Mouse (Mus musculus): ENCODE measurements around the gene Fxyd7. TPM values are rescaled to one million over a fixed set of nuclear protein-coding genes. Genes with fewer than 3 reads are reported as not detected.
A peak's percentile ranks its signal among the peaks of the same experiment; 100 is the strongest.

Gene Fxyd7
- polyA plus RNA-seq, 1 experiment from 2014 or later, result 20.0 TPM

GRCm38 (mm10) chr7:31073546-31073945 lies 22.3 kb upstream of the Fxyd7 start:
- H3K27ac ChIP-seq, result no peak overlapping the region
- H3K4me1 ChIP-seq, result peaks cover 27% of the 10 kb centered on the region
- H3K27me3 ChIP-seq, result no peaks in the 10 kb centered on the region
- no peaks in the 10 kb centered on the region for H3K9me3 ChIP-seq
- no peak overlapping the region for H3K4me2 ChIP-seq (replicated peaks)
- no peak for ATAC-seq (ENCODE audit: low FRiP score, low read depth)
- H3K36me3 ChIP-seq, result no peaks in the 10 kb centered on the region
- H3K4me3 ChIP-seq, result no peak overlapping the region
- H3K9ac ChIP-seq, result no peak overlapping the region

GRCm38 (mm10) chr7:31072326-31072725 lies 21.1 kb upstream of the Fxyd7 start:
- H3K27ac ChIP-seq, result no peak overlapping the region
- ATAC-seq (ENCODE audit: low FRiP score, low read depth), result no peak

GRCm38 (mm10) chr7:31070324-31070723 lies 19.1 kb upstream of the Fxyd7 start:
- ATAC-seq (ENCODE audit: low FRiP score, low read depth), result no peak
- no peak overlapping the region for H3K27ac ChIP-seq
- no peaks in the 10 kb centered on the region for H3K36me3 ChIP-seq
- no peaks in the 10 kb centered on the region for H3K27me3 ChIP-seq
- no peak overlapping the region for H3K4me3 ChIP-seq
- H3K4me1 ChIP-seq, result peaks cover 20% of the 10 kb centered on the region
- H3K4me2 ChIP-seq (replicated peaks), result no peak overlapping the region
- WGBS, result 78% methylated on average over 6 of the region's 6 CpGs
- H3K9me3 ChIP-seq, result no peaks in the 10 kb centered on the region
- H3K9ac ChIP-seq, result no peak overlapping the region

More at GRCm38 (mm10) chr7:31072326-31072725, 21.1 kb upstream of the Fxyd7 start:
- Histone ChIP-seq H3K9me3 (no peaks in the 10 kb centered on the region), H3K4me1 (peaks cover 33% of the 10 kb centered on the region), H3K27me3 (no peaks in the 10 kb centered on the region), H3K4me2 (replicated peaks) (no peak overlapping the region), H3K36me3 (no peaks in the 10 kb centered on the region), H3K4me3 (no peak overlapping the region), H3K9ac (no peak overlapping the region)
- 28% methylated on average over 9 of the region's 9 CpGs for WGBS

GRCm38 (mm10) chr7:31069491-31069890 lies 18.2 kb upstream of the Fxyd7 start:
- no peaks in the 10 kb centered on the region for H3K36me3 ChIP-seq
- H3K4me1 ChIP-seq, result peaks cover 20% of the 10 kb centered on the region
- H3K27ac ChIP-seq, result no peak overlapping the region
- H3K4me3 ChIP-seq, result no peak overlapping the region
- H3K27me3 ChIP-seq, result no peaks in the 10 kb centered on the region
- H3K9ac ChIP-seq, result no peak overlapping the region
- 79% methylated on average over 14 of the region's 14 CpGs for WGBS
- no peak for ATAC-seq (ENCODE audit: low FRiP score, low read depth)
- H3K9me3 ChIP-seq, result no peaks in the 10 kb centered on the region
- no peak overlapping the region for H3K4me2 ChIP-seq (replicated peaks)

GRCm38 (mm10) chr7:31067836-31068235 lies 16.6 kb upstream of the Fxyd7 start:
- ATAC-seq (ENCODE audit: low FRiP score, low read depth), result peak; percentile 86
- Histone ChIP-seq H3K27ac (peak overlapping the region; percentile 75), H3K4me3 (no peak overlapping the region), H3K36me3 (no peaks in the 10 kb centered on the region), H3K27me3 (no peaks in the 10 kb centered on the region), H3K4me1 (peaks cover 20% of the 10 kb centered on the region), H3K9me3 (no peaks in the 10 kb centered on the region), H3K9ac (no peak overlapping the region), H3K4me2 (replicated peaks) (no peak overlapping the region)
- WGBS, result 26% methylated on average over 5 of the region's 5 CpGs

- 88% methylated on average over 12 of the region's 12 CpGs for WGBS
- no peak for ATAC-seq (ENCODE audit: low FRiP score, low read depth)
- no peak overlapping the region for H3K9ac ChIP-seq
Observed at GRCm38 (mm10) chr7:31063074-31063560, 11.8 kb upstream of the Fxyd7 start.

GRCm38 (mm10) chr7:31060621-31061010 lies 9.3 kb upstream of the Fxyd7 start:
- WGBS, result 85% methylated on average over 7 of the region's 7 CpGs
- no peak for ATAC-seq (ENCODE audit: low FRiP score, low read depth)

More at GRCm38 (mm10) chr7:31063074-31063560, 11.8 kb upstream of the Fxyd7 start:
- Histone ChIP-seq H3K36me3 (no peaks in the 10 kb centered on the region), H3K27me3 (no peaks in the 10 kb centered on the region), H3K4me1 (peaks cover 12% of the 10 kb centered on the region), H3K4me3 (no peak overlapping the region), H3K4me2 (replicated peaks) (no peak overlapping the region), H3K9me3 (no peaks in the 10 kb centered on the region), H3K27ac (no peak overlapping the region)

GRCm38 (mm10) chr7:31059919-31060620 lies 8.8 kb upstream of the Fxyd7 start:
- H3K27ac ChIP-seq, result no peak overlapping the region
- no peak for ATAC-seq (ENCODE audit: low FRiP score, low read depth)
- 65% methylated on average over 11 of the region's 11 CpGs for WGBS

More at GRCm38 (mm10) chr7:31060621-31061010, 9.3 kb upstream of the Fxyd7 start:
- no peaks in the 10 kb centered on the region for H3K9me3 ChIP-seq
- H3K27me3 ChIP-seq, result no peaks in the 10 kb centered on the region
- H3K4me3 ChIP-seq, result no peak overlapping the region
- H3K9ac ChIP-seq, result no peak overlapping the region
- H3K27ac ChIP-seq, result no peak overlapping the region
- H3K4me2 ChIP-seq (replicated peaks), result no peak overlapping the region
- H3K36me3 ChIP-seq, result no peaks in the 10 kb centered on the region
- H3K4me1 ChIP-seq, result no peaks in the 10 kb centered on the region; the same call in 1 of the 2 replicates

GRCm38 (mm10) chr7:31059108-31059507 lies 7.8 kb upstream of the Fxyd7 start, which contains the start of gene Lgi4:
Lgi4 (plus strand) TSS chr7:31059342.
- Histone ChIP-seq H3K9ac (peak within 1 kb of the TSS; percentile 8; the same call in 1 of the 2 replicates), H3K4me2 (replicated peaks) (no peak within 1 kb of the TSS), H3K36me3 (no peaks in the 10 kb centered on the region), H3K4me3 (no peak within 1 kb of the TSS), H3K27me3 (peaks cover 9% of the 10 kb centered on the region), H3K4me1 (peaks cover 15% of the 10 kb centered on the region), H3K27ac (no peak within 1 kb of the TSS), H3K9me3 (no peaks in the 10 kb centered on the region)
- WGBS, result 2% methylated on average over 2 of the region's 2 CpGs
- peak; percentile 4; the same call in 1 of the 2 replicates for ATAC-seq (ENCODE audit: low FRiP score, low read depth)

More at GRCm38 (mm10) chr7:31059919-31060620, 8.8 kb upstream of the Fxyd7 start:
- no peaks in the 10 kb centered on the region for H3K36me3 ChIP-seq
- no peaks in the 10 kb centered on the region for H3K27me3 ChIP-seq
- no peak overlapping the region for H3K4me2 ChIP-seq (replicated peaks)
- peaks cover 5% of the 10 kb centered on the region for H3K4me1 ChIP-seq
- no peak overlapping the region for H3K9ac ChIP-seq
- H3K4me3 ChIP-seq, result no peak overlapping the region
- no peaks in the 10 kb centered on the region for H3K9me3 ChIP-seq

- Histone ChIP-seq H3K4me2 (replicated peaks) (no peak overlapping the region), H3K36me3 (no peaks in the 10 kb centered on the region), H3K9ac (peak overlapping the region; percentile 8; the same call in 1 of the 2 replicates), H3K4me3 (no peak overlapping the region), H3K27ac (no peak overlapping the region), H3K9me3 (no peaks in the 10 kb centered on the region), H3K4me1 (peaks cover 23% of the 10 kb centered on the region), H3K27me3 (peaks cover 18% of the 10 kb centered on the region)
- WGBS, result 86% methylated on average over 6 of the region's 6 CpGs
- no peak for ATAC-seq (ENCODE audit: low FRiP score, low read depth)
Observed at GRCm38 (mm10) chr7:31058211-31058610, 6.9 kb upstream of the Fxyd7 start.

- Histone ChIP-seq H3K27me3 (peaks cover 23% of the 10 kb centered on the region), H3K4me3 (no peak overlapping the region), H3K4me1 (peaks cover 28% of the 10 kb centered on the region), H3K27ac (no peak overlapping the region), H3K9ac (no peak overlapping the region), H3K4me2 (replicated peaks) (no peak overlapping the region), H3K36me3 (no peaks in the 10 kb centered on the region), H3K9me3 (no peaks in the 10 kb centered on the region)
- 60% methylated on average over 5 of the region's 5 CpGs for WGBS
- no peak for ATAC-seq (ENCODE audit: low FRiP score, low read depth)
Observed at GRCm38 (mm10) chr7:31057730-31058129, 6.5 kb upstream of the Fxyd7 start.

GRCm38 (mm10) chr7:31057071-31057470 lies 5.8 kb upstream of the Fxyd7 start, which contains the start of gene Fxyd1:
Fxyd1 (minus strand) TSS chr7:31057199.
- Histone ChIP-seq H3K9ac (no peak within 1 kb of the TSS), H3K4me1 (peaks cover 34% of the 10 kb centered on the region), H3K4me3 (no peak within 1 kb of the TSS), H3K27ac (peak within 1 kb of the TSS; percentile 22; the same call in 1 of the 2 replicates), H3K36me3 (no peaks in the 10 kb centered on the region), H3K9me3 (no peaks in the 10 kb centered on the region), H3K4me2 (replicated peaks) (no peak within 1 kb of the TSS), H3K27me3 (peaks cover 29% of the 10 kb centered on the region)
- WGBS, result 77% methylated on average over 2 of the region's 2 CpGs
- ATAC-seq (ENCODE audit: low FRiP score, low read depth), result no peak
